Mouse (Mus musculus): ENCODE data around the gene Nhej1.
A peak's percentile ranks its signal among the peaks of the same experiment; 100 is the strongest.

Nhej1 gene

DNA sequence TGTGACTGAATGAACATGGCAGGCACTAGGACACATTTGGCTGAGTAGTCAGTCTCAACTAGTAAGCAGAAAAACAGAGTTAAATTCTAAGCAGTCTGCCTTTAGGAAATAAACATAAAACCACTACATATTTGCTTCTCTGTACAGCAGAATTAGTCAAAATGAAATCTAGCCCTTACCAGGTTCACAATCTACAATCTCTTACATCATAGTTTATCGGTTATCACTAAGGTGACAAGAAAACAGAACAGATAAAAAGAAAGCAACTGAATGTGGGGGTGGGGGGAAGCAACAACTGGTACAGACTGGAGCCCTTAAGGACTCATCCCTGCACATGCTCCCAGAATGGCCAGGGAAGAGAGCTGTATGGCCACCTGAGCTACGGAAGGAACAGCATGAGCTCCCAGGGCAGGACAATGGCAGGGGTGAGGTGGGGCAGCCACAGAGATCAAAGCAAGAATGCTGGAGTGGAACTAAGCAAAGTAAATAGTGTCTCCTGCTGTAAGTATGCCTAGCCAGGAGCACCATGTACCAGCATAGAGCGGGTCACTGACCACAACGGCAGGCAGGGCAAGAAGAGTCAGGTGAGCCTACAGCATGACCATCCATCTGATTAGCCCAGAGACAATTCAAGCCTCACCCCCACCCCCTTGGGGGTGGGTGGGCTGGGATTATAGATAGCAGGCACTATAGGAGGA is 153.5 kb downstream of the Nhej1 start:
- DNase-seq: no peak

DNA sequence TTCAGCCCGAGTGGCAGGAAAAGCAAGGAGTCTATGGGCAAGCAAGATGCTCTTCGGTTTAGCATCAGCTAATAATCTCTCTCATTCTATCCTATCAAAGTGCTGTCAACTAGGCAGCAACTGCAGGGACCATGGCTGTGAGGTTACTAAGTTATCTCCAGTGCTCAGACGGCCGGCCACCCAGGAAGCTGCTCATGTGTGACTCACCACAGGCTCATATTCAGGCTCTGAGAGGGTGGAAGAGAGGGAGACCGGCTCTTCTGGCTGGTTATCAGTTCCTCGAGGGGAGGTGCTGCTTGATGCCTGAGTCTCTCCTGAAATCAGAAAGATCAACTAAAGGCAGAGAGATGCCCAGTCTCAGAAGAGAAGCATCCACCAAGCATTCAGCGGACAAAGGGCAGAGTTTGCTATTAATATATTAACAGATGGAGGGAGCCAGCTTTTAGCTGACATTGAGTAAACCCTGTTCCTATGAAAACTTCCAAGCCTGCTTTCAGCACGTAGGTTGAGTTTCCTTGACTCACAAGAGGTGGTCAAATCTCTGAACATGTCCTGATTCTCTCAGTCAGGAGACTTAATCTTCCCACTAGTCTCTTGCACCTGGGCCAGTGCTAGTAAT is 156.9 kb downstream of the Nhej1 start:
- DNase-seq: no peak

- DNase-seq: peak in 1 of 2 experiments; percentile 65
These were observed 160.3 kb downstream of the Nhej1 start for GRCm38 (mm10) chr1:74964494-74965215.

DNA sequence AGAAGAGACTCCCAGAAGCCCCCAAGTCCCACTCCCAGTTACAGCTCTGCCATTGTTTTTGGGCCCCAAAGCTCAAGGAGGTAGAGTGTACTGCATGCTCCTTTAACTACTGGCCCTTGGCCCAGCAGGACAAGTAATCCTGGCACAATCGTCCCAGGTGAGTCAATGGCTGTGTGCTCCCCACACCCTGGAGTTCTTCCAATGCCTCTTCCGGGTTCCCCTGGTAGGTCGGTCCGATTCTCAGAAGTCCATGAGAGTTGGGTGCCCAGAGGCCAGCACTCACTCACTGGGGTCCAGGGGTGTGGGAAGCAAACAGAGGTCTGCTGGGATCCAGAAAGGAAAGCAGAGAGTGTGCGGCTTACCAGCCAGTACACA is 162.2 kb downstream of the Nhej1 start:
- no peak for DNase-seq

DNA sequence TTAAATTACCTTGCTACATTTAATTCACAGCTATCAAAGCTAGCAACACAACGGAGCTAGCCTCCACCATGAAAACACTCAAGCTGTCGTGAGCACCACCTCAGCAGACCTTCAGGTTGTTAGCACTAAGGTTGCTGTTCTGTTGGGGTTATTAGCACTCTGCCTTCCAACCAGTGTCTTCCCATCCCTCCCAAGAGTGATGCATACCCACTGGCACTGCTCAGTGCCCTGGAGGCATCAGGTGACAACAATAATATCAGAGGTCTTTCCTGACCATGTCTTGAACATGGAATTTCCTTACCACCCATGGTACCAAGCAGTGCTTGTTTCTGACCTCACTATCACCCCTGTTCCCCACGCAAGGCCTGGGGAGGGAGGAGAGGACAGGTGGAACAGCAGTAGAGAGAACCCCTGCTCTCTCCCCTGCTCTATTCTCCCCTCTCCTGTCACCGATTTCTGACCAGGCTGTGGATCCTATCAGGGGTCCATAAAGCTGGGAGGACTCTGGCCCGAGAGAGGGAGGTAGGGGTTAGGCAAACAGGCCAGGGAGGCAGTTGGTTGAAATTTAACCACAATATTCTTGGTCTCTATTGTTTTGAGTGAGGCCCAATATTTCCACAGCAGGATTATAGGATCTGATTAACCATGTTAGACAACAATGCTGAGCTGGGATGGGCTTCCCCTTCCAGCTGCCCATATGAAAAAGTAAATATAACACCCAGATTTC is 162.7 kb downstream of the Nhej1 start:
- no peak for DNase-seq

DNA sequence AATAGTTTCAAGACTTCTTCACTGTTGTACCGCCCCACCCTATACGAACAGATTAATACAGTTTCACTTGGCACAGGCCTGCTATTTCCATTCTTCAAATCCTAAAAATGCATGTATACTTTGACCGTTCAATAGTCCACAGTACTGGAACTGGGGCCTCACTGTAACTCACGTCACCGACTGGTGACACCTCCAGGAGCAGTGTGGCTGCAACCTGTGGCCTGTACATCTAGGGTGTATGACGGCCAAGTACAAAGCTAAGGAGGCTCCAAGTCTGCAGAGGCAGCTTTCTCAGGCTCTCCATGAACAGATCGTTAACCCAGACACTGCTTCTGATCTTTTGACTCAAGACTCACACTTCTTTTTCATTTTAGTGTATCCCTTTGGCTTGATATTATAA is 163.3 kb downstream of the Nhej1 start:
- no peak for DNase-seq

- DNase-seq: no peak
These were observed 164.9 kb downstream of the Nhej1 start for GRCm38 (mm10) chr1:74960059-74960458.

DNA sequence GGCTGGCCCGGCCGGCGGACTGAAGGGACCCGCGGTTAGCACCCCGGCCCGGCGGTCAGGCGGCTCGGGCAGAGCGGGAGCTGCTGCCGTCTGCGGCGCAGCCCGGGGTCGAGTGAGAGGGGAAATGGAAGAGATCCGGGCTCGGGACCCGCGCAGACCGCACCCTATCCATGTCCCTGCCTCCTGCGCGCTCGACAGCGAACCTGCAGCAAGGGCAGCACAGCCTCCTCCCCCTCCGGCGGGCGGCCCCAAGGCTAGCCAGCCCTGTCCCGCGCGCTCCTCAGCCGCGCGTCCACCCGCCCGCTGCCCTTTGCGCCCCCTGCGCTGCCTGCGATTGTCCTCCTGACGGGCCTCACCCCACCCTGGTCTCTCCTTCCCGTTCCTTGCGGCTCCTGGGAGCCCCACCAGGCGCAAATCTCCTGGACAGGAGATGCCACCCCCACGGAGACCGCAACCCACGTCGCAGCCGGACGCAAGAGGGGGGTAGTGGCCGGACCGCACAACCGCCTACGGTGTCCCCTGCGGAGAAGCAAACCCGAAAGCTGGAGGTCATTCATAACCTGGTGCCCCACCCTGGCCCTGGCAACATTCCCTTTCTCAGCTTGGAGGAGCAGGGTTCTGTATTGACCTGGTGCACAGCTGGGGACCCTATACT is 173.3 kb downstream of the Nhej1 start, which contains the start of gene Ihh:
Gene Ihh (minus strand): TSS at position 117 of the 655 bp plus-strand sequence.
- no peak for DNase-seq

DNA sequence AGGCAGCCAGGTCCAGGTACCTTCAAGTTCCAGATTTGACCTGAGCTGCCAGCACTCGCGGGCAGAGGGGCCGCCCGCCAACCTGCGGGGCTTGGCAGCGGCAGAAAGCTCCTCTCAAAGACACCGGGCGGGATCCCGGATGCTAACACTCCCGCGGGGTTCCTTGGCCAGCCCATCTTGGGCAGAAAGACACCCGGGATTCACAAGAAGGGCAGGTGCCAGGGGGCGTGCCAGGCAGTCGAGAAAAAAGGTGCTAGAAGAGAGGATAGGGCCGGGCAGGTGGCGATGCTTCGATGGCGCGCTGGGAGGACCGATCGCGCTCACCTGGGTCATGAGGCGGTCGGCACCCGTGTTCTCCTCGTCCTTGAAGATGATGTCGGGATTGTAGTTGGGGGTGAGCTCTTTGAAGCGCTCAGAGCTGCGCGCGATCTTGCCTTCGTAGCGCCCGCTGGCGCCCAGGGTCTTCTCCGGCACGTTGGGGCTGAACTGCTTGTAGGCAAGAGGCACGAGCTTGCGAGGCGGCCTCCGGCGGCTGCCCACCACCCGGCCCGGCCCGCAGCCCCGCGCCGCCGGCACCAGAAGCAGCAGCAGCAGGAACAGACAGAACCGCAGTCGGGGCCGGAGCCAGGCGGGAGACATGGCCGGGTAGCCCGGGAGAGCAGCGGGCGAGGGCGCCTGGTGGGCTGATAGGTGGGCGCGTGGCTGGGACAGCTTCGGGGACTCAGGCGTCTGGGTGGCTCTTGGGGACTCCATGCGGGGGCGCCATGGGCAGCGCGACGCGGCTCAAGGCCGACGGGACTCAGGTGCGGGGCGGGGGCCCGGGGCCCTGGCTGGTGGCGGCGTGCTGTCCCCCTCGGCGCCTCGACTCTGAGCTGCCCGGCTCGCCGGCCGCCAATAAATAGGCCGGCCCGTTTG is 174.2 kb downstream of the Nhej1 start:
- DNase-seq: no peak

DNA sequence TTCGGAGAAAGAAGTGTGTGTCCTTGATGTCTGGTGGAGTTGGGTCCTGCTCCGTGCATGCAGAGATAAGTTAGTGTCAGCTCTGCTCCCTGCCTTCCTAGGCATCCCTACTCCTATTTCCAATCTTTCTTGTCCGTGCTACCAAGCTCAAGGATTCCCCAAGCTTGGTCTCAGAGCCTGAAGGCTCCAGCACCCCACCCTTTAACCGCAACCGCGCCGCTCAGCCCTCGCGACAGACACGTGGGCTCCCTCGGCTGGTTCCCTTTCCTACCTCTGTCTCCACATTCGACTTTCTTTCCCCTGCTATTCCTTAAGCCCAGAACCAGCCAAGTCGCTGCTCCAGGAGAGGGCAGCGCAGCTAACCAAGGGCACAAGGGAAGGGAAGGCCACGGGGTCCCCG is 174.9 kb downstream of the Nhej1 start:
- DNase-seq: no peak

DNA sequence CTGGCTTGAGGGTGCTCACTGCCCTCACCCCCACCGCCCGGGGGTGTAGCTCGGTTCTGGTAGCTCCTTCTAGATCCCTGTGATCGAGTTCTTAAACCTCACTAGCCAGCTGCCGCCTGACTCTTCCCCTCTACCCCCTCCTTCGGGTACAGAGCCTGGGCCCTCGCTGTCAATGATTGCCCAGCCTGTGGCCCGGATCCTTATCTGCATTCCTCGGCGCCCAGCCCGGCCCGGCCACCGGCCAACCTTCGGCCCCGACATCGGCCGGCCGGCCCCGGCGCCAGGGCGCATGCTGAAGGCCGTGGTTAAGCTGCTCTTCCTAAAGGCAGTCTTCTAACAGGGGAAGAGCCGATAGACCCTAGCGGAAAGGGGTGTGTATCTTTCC is 175.3 kb downstream of the Nhej1 start:
- DNase-seq: no peak

- DNase-seq: peak in 1 of 2 experiments; percentile 60
These were observed 176.0 kb downstream of the Nhej1 start for GRCm38 (mm10) chr1:74948784-74949665.

DNA sequence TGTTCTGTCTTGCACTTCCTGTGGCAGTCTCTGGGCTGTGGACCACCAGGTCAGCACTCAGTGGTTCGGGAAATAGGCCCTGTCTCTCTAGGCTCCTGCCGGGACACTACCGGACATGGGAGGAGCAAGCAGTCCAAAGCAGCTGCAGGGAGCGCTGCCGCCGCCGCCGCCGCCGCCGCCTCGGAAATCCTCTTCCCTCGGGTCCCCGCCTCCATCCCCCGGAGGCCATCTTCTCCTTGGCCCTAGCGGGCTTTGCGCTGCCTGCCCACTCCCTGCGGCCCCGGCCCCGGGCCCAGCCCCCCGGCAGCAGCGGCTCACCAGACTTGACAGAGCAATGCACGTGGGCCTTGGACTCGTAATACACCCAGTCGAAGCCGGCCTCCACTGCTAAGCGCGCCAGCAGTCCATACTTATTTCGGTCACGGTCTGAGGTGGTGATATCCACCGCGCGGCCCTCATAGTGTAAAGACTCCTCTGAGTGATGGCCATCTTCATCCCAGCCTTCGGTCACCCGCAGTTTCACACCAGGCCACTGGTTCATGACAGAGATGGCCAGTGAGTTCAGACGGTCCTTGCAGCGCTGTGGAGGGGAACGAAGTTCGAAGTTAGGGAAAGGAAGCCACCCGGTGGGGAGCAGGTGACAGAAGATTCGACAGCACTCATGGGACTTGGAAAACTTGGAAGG is 176.9 kb downstream of the Nhej1 start:
- no peak for DNase-seq

GRCm38 (mm10) chr1:74941651-74942360 is 183.2 kb downstream of the Nhej1 start:
- DNase-seq: no peak

GRCm38 (mm10) chr1:74939762-74940161 is 185.2 kb downstream of the Nhej1 start:
- DNase-seq: no peak

DNA sequence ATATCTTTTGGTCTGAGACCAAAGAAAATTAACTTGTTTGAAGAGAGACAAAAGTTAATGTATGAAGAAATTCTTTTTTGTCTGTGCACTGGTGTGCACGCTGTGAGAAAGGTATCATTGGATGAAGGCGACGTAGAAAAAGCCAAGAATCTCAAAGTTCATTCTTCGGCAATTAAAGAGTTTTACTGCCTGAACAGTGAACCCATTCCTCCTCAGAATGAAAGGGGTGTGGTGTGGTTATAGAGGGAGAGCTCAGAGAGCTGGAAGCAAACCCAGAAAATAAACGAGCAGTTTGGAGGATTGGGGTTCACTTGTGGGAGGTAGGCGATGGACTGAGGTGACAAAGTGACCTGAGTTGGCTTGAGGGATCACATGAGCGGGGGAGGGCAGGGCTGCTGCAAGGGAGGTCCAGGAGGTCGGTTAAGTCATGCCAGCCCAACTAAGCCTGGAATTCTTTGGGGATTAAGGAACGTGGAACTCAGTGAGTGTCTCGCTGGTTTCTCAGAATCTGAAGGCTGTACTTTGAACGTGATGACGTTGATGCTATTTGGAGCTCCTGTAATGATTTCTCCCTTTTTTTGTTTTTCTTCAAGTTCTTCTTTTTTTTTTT is 188.7 kb downstream of the Nhej1 start:
- no peak for DNase-seq

DNA sequence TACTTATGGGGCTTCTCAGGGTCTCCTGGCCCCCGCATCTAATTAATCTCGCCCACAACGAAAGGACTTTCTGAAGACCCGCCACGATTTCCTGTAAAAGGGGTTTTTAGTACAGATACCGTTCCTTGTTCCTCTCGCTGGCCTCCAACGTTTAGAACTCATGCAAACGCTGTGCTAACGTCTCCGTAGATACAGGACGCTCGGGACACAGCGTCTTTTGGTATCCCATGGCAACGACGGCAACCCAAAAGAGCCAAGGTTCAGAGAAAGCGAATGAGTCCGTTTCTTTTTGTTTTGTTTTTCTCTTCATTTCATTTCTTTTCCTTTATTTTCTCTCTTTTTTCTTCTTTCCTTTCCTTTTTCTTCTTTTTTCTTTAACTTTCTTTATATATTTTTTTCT is 189.6 kb downstream of the Nhej1 start, which contains the start of gene Cfap65:
Gene Cfap65 (minus strand): TSS at position 198 of the 400 bp plus-strand sequence.
- DNase-seq: no peak

DNA sequence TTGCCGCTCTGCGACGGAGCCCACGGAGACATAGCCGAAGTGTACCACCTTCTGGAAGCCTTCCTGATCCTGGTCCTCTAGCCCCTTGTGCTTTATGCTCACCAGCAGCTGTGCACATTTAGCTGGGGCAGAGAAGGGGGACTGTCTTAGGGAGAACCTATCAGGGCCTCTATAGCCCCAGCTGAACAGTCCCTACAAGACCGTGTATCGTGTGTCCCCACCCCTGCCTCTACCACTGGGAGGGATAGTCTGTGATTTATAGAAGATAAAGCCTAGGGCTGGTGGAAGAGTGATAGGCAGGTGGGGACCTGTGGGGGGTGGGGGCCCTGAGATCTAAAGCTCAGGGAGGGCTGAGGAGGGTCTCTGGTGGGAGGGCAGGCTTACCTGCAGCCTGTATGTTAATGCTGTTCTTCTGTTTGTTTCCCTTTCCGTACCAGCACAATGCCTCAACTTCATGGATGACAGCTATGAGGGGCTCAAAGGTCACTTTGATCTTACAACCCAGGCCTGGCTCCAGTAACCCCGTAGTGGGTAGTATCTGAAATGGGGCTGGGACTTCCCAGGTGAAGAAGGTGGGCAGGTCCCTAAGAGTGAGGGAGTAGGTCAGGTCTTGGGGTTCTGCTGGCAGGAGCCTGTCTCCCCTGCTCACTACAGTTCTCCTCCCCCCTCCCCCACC is 197.2 kb downstream of the Nhej1 start:
- no peak for DNase-seq

All from spleen, adult 18-20 months (tissue).